Mouse (Mus musculus) MN1 (cell line): ENCODE data around the gene Gm13283.
"Not testable (repeated sequence)": the region's sequence is repeated elsewhere in the genome, so short reads cannot be mapped to it uniquely, and the experiment has no call there.

Experiments used
- DNase-seq: peaks from one replicate; pipeline ENCODE4 v3.0.0-alpha.2; 2016; ENCODE audit warnings: low spot score

The Gm13283 gene

DNA sequence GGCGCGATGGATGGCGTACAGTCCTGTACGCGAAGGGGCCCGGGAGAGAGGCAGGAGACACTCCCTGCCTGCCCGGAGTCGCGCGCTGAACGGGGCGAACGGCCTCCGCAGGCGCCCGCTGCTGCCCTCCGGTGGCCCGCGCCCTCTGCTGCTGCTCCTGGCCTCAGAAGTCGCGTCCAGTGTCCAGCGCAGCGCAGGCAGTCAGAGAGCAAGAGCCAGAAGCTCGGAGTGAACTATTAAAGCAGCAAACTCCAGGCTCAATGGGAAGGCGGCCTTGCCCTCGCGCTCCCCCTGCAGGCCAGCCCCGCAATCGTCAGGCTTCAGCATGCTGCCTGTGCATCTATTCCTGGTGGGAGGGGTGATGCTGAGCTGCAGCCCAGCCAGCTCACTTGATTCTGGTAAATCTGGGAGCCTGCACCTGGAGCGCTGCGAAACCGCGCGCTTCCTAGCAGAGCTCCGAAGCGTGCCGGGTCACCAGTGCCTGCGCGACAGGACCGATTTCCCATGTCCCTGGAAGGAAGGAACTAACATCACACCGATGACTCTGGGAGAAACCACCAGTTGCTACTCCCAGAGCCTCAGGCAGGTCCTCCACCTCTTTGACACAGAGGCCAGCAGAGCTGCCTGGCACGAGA lies 3.6 kb downstream of the Gm13283 start:
- DNase-seq, result peak; percentile 80

DNA sequence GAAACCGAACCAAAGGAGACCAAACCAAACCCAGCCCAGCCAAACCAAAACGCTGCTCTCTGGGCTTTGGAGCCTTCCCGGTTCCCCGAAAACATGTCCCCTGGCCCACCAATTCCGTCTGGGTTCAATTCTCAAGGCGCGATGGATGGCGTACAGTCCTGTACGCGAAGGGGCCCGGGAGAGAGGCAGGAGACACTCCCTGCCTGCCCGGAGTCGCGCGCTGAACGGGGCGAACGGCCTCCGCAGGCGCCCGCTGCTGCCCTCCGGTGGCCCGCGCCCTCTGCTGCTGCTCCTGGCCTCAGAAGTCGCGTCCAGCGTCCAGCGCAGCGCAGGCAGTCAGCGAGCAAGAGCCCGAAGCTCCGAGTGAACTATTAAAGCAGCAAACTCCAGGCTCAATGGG lies 13.6 kb downstream of the Gm13283 start, which contains the start of gene Gm13290:
Gene Gm13290, plus strand, starts transcription at position 301 of the 400 bp plus-strand sequence.
- not testable (repeated sequence) for DNase-seq

GRCm38 (mm10) chr4:88776622-88777021 lies 16.7 kb downstream of the Gm13283 start, which contains the start of gene Gm13289:
Gene Gm13289 (plus strand): TSS chr4:88776922.
- DNase-seq, result not testable (repeated sequence)

DNA sequence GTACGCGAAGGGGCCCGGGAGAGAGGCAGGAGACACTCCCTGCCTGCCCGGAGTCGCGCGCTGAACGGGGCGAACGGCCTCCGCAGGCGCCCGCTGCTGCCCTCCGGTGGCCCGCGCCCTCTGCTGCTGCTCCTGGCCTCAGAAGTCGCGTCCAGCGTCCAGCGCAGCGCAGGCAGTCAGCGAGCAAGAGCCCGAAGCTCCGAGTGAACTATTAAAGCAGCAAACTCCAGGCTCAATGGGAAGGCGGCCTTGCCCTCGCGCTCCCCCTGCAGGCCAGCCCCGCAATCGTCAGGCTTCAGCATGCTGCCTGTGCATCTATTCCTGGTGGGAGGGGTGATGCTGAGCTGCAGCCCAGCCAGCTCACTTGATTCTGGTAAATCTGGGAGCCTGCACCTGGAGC lies 19.6 kb downstream of the Gm13283 start, which contains the start of gene Gm13272:
Gene Gm13272, plus strand, starts transcription at position 301 of the 400 bp plus-strand sequence.
- not testable (repeated sequence) for DNase-seq

GRCm38 (mm10) chr4:88780320-88780719 lies 20.4 kb downstream of the Gm13283 start:
- DNase-seq, result not testable (repeated sequence)

DNA sequence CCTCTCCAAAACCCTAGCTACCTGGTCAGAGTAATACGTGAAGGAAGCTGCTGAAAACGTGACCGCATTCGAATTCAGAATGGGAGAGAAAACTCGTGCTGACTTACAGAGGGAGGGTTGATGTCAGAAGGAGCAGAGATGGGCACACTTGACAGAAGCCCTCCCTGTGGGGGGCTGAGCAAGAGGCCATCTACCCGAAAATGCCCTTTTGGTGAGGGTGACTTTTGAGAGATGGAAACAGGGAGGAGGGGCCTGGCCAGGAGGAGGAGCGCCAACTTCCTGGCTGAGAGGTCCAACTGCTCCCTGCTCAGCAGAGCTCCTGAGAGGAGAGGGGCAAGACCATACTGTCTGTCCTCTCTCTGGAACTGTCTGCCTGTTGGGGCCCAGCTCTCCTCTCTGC lies 21.9 kb downstream of the Gm13283 start, which contains the start of gene Ifnz:
Gene Ifnz, plus strand, starts transcription at position 301 of the 400 bp plus-strand sequence.
- DNase-seq, result not testable (repeated sequence)

GRCm38 (mm10) chr4:88782335-88782734 lies 22.4 kb downstream of the Gm13283 start:
- not testable (repeated sequence) for DNase-seq

DNA sequence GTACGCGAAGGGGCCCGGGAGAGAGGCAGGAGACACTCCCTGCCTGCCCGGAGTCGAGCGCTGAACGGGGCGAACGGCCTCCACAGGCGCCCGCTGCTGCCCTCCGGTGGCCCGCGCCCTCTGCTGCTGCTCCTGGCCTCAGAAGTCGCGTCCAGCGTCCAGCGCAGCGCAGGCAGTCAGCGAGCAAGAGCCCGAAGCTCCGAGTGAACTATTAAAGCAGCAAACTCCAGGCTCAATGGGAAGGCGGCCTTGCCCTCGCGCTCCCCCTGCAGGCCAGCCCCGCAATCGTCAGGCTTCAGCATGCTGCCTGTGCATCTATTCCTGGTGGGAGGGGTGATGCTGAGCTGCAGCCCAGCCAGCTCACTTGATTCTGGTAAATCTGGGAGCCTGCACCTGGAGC lies 25.5 kb downstream of the Gm13283 start, which contains the start of gene Gm13276:
Gene Gm13276, plus strand, starts transcription at position 301 of the 400 bp plus-strand sequence.
- not testable (repeated sequence) for DNase-seq

DNA sequence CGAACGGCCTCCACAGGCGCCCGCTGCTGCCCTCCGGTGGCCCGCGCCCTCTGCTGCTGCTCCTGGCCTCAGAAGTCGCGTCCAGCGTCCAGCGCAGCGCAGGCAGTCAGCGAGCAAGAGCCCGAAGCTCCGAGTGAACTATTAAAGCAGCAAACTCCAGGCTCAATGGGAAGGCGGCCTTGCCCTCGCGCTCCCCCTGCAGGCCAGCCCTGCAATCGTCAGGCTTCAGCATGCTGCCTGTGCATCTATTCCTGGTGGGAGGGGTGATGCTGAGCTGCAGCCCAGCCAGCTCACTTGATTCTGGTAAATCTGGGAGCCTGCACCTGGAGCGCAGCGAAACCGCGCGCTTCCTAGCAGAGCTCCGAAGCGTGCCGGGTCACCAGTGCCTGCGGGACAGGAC lies 28.5 kb downstream of the Gm13283 start, which contains the start of gene Gm13277:
Gene Gm13277, plus strand, starts transcription at position 231 of the 400 bp plus-strand sequence.
- not testable (repeated sequence) for DNase-seq

- DNase-seq, result not testable (repeated sequence)
Measured at GRCm38 (mm10) chr4:88791250-88791649, 31.3 kb downstream of the Gm13283 start, which contains the start of gene Gm13278. Gene Gm13278 (plus strand): TSS chr4:88791550.

DNA sequence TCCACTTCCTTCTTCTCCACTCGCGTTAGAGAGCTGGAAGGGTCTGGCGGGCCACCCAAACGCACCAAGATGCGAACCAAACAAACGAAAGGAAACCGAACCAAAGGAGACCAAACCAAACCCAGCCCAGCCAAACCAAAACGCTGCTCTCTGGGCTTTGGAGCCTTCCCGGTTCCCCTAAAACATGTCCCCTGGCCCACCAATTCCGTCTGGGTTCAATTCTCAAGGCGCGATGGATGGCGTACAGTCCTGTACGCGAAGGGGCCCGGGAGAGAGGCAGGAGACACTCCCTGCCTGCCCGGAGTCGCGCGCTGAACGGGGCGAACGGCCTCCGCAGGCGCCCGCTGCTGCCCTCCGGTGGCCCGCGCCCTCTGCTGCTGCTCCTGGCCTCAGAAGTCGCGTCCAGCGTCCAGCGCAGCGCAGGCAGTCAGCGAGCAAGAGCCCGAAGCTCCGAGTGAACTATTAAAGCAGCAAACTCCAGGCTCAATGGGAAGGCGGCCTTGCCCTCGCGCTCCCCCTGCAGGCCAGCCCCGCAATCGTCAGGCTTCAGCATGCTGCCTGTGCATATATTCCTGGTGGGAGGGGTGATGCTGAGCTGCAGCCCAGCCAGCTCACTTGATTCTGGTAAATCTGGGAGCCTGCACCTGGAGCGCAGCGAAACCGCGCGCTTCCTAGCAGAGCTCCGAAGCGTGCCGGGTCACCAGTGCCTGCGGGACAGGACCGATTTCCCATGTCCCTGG lies 34.2 kb downstream of the Gm13283 start, which contains the start of gene Gm13275:
Gene Gm13275, plus strand, starts transcription at position 552 of the 740 bp plus-strand sequence.
- not testable (repeated sequence) for DNase-seq

DNA sequence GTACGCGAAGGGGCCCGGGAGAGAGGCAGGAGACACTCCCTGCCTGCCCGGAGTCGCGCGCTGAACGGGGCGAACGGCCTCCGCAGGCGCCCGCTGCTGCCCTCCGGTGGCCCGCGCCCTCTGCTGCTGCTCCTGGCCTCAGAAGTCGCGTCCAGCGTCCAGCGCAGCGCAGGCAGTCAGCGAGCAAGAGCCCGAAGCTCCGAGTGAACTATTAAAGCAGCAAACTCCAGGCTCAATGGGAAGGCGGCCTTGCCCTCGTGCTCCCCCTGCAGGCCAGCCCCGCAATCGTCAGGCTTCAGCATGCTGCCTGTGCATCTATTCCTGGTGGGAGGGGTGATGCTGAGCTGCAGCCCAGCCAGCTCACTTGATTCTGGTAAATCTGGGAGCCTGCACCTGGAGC lies 37.2 kb downstream of the Gm13283 start, which contains the start of gene Gm13279:
Gene Gm13279, plus strand, starts transcription at position 301 of the 400 bp plus-strand sequence.
- not testable (repeated sequence) for DNase-seq

- not testable (repeated sequence) for DNase-seq
Measured at GRCm38 (mm10) chr4:88799365-88799764, 39.4 kb downstream of the Gm13283 start, which contains the start of gene Gm13285. Gene Gm13285 (plus strand): TSS chr4:88799665.

GRCm38 (mm10) chr4:88802954-88803353 lies 43.0 kb downstream of the Gm13283 start, which contains the start of gene Gm13287:
Gene Gm13287 (plus strand): TSS chr4:88803254.
- DNase-seq, result not testable (repeated sequence)

- DNase-seq, result not testable (repeated sequence)
Measured at GRCm38 (mm10) chr4:88805231-88805630, 45.3 kb downstream of the Gm13283 start, which contains the start of gene Gm13288. Gene Gm13288 (plus strand): TSS chr4:88805531.

DNA sequence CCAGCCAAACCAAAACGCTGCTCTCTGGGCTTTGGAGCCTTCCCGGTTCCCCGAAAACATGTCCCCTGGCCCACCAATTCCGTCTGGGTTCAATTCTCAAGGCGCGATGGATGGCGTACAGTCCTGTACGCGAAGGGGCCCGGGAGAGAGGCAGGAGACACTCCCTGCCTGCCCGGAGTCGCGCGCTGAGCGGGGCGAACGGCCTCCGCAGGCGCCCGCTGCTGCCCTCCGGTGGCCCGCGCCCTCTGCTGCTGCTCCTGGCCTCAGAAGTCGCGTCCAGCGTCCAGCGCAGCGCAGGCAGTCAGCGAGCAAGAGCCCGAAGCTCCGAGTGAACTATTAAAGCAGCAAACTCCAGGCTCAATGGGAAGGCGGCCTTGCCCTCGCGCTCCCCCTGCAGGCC lies 45.8 kb downstream of the Gm13283 start:
- DNase-seq, result not testable (repeated sequence)
